Mouse (Mus musculus): ENCODE results near the gene Luzp4.
"Not testable (repeated sequence)": the region's sequence is repeated elsewhere in the genome, so short reads cannot be mapped to it uniquely, and the experiment has no call there.

Gene Luzp4

GRCm38 (mm10) chrX:148857340-148857739, at the start of gene Luzp4:
Gene Luzp4 (plus strand): TSS chrX:148857640.
- not testable (repeated sequence) for DNase-seq (ENCODE audit: low spot score)

DNA sequence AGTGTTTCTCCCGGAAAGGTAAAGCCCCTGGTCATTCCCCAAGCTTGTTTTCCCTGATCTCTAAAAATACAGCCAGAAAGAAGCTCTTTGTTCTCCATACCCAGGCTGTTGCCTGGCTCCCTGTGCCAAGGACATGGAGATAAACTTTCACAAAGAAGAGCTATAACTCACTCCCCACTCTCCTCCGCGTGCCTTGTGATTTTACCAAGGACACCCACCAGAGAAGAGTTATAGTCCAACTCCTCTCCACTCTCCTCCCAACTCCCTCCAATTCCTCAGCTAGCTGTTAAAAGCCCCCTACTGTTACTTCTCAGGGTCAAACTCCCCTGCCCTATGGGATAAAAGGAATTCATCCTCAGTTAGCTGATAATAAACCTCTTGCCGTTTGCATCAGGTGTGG, 15.6 kb upstream of the Luzp4 start:
- not testable (repeated sequence) for DNase-seq (ENCODE audit: low spot score)
